Mouse (Mus musculus): ENCODE results near the gene Fth1.

Fth1 gene

DNA sequence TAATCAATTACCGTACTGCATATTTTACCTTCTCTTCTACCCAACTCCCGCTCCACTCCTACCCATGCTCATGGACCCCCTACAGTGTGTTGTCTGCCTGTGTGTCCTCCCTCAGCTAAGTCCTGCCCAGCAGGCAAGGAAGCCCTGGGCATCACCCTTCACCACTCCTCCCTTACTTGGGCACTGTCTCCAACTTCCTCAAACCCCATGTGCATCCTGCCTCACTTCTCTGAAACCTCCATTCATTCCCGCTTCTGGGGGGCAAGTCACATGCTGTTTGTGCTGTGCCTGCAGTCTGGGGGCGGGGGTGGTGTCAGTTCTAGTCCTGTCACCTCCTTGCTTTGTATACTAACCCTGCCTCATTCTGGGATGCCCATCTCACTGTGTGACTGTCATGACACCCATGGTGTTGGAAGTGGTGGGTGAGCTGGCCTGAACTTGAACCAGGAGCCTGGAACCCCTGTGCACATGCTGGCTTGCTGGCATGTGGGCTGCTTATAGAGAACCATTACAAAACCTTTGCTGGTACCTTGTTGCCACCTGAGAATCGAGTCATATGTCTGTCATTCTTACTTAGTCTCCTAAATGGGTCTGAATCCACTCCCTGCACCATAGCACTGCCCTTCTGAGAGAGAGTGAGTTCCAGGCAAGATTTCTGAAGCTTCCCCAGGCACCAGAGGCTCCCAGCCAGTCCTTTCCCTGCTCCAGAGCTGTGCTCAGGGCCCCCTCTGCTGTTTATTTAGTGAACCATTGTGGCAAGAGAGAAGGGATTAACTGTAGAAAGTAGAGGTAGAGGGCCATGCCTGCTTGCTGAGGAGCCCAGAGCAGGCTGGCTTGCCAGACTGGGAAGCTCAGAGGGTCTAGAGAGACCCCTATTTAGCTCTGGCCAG, 42.3 kb downstream of the Fth1 start:
- no peak for DNase-seq (ENCODE audit: low spot score in 2 of 2)

DNA sequence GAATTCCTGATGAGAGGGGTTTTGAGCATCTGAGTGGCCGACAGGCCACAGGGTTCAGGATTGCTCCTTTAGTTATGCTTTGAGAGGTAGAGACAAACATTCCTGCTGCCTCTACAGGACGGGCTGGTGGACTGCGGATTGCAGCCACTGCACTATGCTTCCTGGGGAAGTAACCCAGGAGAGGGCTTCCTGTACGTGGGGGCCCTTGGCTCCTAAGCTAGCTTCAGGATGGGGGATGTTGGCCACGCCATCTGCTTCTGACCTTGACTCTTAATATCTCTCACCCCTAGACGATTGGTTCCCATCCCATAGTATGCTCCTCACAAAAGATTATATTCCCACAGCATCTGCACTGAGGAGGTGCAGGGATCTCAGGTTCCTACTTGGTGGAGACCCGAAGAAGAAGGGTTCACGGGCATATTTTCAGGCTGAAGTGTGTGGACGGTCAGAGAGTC, 42.9 kb downstream of the Fth1 start:
- DNase-seq (ENCODE audit: low spot score in 2 of 2), result no peak

DNA sequence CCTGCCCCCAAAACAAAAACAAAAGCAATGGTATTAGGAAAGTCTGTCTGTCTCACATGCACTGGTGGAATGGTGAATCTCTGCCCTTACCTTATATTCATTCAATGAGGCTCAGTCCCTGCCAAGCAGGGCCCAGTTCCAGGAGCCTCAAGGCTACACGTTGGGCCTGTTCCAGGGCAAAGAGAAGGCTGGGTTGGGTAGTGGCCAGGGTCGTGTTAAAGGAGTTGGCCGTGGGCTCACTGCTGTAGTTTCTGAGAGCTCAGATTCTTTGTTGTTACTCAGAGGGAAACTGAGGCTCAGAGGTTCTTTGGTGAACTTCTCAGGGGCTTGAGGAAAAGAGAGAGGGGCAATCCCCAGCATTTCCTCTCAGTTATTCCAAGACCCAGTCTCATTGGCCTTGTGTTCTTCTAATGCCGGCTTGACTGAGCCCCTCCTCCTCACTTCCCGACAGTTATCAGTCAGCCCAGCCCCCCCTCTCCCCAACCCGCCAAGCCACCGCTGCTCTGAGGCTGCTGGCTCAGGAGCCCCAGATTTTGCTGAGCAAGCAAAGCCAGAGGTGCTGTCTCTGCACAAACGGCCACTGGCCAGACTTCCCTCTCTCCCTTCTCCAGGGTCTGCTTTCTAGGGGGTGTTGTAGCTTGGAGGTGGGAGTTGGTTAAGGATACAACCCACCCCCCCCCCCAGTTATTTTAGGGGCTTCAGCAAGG, 44.9 kb downstream of the Fth1 start:
- peak in 1 of 2 experiments; percentile 62 for DNase-seq (ENCODE audit: low spot score in 2 of 2)

DNA sequence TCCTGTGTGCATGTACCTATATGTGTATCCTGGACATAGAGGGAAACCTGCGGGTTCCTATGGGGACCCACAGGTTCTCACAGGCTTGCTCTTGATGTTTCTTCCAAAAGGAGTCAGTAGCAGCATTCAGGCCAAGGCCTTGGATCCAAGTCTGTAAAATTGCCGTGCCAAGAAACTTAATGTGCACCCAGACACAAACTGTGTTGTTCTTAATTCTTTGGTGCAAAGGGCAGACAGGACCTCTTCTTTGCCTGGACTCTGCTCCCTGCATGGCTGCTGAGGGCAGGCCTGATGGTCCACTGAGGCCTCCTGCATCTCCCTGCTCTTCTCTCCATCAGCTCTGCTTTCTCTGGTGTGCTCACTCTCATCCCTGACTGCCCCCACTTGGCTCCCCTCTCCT, 49.3 kb downstream of the Fth1 start:
- no peak for DNase-seq (ENCODE audit: low spot score in 2 of 2)

DNA sequence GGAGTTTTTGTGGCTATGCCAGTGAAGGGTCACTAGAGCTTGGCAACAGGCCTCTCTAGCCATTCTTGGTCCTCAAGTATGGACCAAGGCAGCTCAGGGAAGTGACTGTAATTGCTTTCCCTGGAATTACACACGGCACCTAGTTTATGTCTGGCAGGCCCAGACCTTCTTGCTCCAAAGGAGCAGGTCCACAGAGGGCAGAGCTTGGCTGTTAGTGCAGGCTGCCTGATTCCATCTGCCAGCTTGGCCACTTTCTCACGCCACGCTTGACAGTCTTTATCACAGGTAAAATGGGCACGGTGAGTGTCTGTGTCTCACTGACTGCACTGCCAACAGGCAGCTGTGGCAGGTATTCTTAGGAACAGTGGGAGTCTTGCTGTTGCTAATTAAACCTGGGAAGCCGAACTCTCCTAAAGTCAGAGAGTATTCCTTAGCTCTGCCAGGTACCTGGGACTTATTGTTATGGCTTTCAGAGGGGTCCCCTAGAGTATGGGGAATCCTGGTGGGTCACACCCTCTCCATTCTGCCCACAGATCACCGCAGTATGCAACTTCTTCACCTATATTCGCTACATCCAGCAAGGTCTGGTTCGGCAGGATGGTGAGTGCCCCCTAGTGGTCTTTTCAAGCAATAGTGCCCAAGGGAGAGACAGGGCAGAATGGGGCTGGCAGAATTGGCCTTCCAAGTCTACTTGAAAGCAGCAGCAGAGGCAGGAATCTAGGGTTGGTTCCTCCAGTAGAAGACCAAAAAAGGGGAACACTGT, 53.0 kb downstream of the Fth1 start:
- peak in 1 of 2 experiments; percentile 42 for DNase-seq (ENCODE audit: low spot score in 2 of 2)

DNA sequence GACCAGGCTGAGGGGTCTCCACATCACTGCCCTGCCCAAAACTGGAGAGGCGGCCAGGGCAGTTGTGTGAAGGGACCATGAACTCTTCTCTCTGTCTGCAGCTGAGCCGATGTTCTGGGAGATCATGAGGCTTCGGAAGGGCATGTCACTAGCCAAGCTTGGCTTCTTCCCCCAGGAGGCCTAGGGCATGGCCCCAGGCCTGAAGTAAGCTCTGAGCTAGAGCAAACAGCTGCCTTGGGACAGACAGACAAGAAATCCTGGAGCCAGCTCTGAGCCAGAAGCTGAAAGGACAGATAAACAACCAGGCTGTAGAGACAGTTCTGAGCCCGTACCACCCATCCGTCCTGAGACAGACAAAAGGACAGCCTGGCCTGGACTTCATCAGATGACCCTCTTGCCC, 54.0 kb downstream of the Fth1 start:
- no peak for DNase-seq (ENCODE audit: low spot score in 2 of 2)
